Mouse (Mus musculus) liver, embryonic 14.5 days (tissue): ENCODE results near the gene Nfasc. TPM values are rescaled to one million over a fixed set of nuclear protein-coding genes. Genes with fewer than 3 reads are reported as not detected.

ENCODE experiments used
- ATAC-seq: fragments of 200-750 bp; cut with Nextera tagmentation; 2 replicates; pipeline ENCODE4 v1.8.0; 2017; ENCODE audit warnings: moderate number of reproducible peaks, mild to moderate bottlenecking, moderate library complexity; ENCODE audit not compliant: insufficient read depth
- DNase-seq, 3 experiments: peaks; one replicate each; pipeline ENCODE4 v3.0.0-alpha.2; 2012 to 2013; ENCODE audit warnings: low read depth in 3 of 3, low spot score in 3 of 3
- H3K27ac ChIP-seq: fragments of 300-500 bp; sonication (generic); 2 replicates; pipeline ENCODE4 v1.5.1; 2014; ENCODE audit warnings: moderate library complexity, mild to moderate bottlenecking, control low read depth, inconsistent platforms
- H3K27me3 ChIP-seq: fragments of 300-500 bp; sonication (generic); 2 replicates; pipeline ENCODE4 v1.6.1; 2014; ENCODE audit warnings: mild to moderate bottlenecking, low read length, moderate library complexity; ENCODE audit not compliant: control insufficient read depth, insufficient read depth
- H3K36me3 ChIP-seq: fragments of 300-500 bp; sonication (generic); replicated peaks from 2 replicates; pipeline ENCODE4 v1.6.1; 2014; ENCODE audit warnings: low read depth; ENCODE audit not compliant: control insufficient read depth, insufficient read depth
- H3K4me1 ChIP-seq, 2 experiments: fragments of 200-500 bp in 1 of 2; fragments of 300-500 bp in 1 of 2; sonication (generic) in 1 of 2; replicated peaks; 2 replicates each; pipeline ENCODE4 v1.6.1; 2012 to 2014; ENCODE audit warnings: antibody characterized with exemption in 1 of 2, inconsistent platforms in 1 of 2, low read length in 1 of 2; ENCODE audit not compliant: control insufficient read depth in 2 of 2, insufficient read depth in 2 of 2
- H3K4me2 ChIP-seq: fragments of 300-500 bp; sonication (generic); 2 replicates; pipeline ENCODE4 v1.6.1; 2014; ENCODE audit warnings: low read depth, mild to moderate bottlenecking, control low read depth, moderate library complexity
- H3K4me3 ChIP-seq, 2 experiments: fragments of 200-500 bp in 1 of 2; fragments of 300-500 bp in 1 of 2; sonication (generic) in 1 of 2; 2 replicates each; pipeline ENCODE4 v1.5.1; 2012 to 2014; ENCODE audit warnings: low read depth in 2 of 2, low read length in 2 of 2, mild to moderate bottlenecking in 2 of 2, control low read depth in 1 of 2, inconsistent platforms in 1 of 2, moderate library complexity in 1 of 2; ENCODE audit not compliant: insufficient read depth in 1 of 2
- H3K9ac ChIP-seq: fragments of 300-500 bp; sonication (generic); replicated peaks from 2 replicates; pipeline ENCODE4 v1.6.1; 2014; ENCODE audit warnings: mild to moderate bottlenecking, control low read depth, moderate library complexity
- H3K9me3 ChIP-seq: fragments of 300-500 bp; sonication (generic); 2 replicates; pipeline ENCODE4 v1.6.1; 2016; ENCODE audit warnings: low read length, mixed read lengths; ENCODE audit not compliant: control insufficient read depth
- CTCF ChIP-seq: IDR thresholded peaks from 2 replicates; pipeline ENCODE4 v1.5.1; 2016; ENCODE audit warnings: antibody characterized with exemption, low read depth, control low read depth
- EP300 ChIP-seq: IDR thresholded peaks from 2 replicates; pipeline ENCODE4 v1.6.1; 2016; ENCODE audit warnings: antibody characterized with exemption, low read depth
- WGBS: fragments of 180-500 bp; shearing (Covaris S2); extraction: QIAGEN DNeasy Blood & Tissue Kit; methylation state at CpG from one replicate; pipeline ENCODE4 v1.1.7; 2014; ENCODE audit not compliant: insufficient replicate concordance; 5-methylcytosine and 5-hydroxymethylcytosine counted together
- polyA plus RNA-seq, 2 experiments: library from polyadenylated mRNA; depleted of rRNA in 1 of 2; stranded (reverse) in 1 of 2; unstranded in 1 of 2; fragments of >200 nt; fragmentation: Nextera tagmentation in 1 of 2; extraction: Ambion mirVana in 1 of 2; gene quantifications; 2 replicates each; pipeline versions ENCODE4 v1.2.1 to v1.2.3; 2012 to 2014

The Nfasc gene
- polyA plus RNA-seq, 2 experiments: 0.01 to 0.05 TPM

DNA sequence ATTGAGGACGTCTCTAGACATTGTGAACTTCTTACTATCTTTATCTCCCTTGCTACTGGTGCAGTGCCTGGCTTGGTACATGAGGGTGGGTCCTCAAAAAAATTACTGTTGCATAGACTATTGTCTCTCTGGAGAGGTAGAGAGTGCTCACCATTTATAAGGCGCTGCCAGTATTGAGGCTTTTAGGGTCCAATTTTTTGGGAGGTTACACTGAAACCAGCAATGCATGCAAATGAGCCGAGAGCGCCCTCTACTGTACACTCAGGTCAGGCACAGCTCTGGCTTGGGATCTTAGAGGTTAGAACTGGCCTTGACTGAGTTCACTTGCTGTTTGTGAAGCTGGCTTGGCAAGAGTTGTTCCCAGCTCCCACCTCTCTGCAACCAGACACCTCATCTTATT is 147.0 kb downstream of the Nfasc start:
- Histone ChIP-seq H3K27ac (no peak overlapping the region), H3K4me2 (no peak overlapping the region), H3K27me3 (no peaks in the 10 kb centered on the region), H3K9me3 (no peaks in the 10 kb centered on the region), H3K9ac (no peak overlapping the region), H3K36me3 (no peaks in the 10 kb centered on the region), H3K4me1 (no peaks in the 10 kb centered on the region), H3K4me3 (no peak overlapping the region)
- 9% methylated on average over 4 of the region's 4 CpGs for WGBS
- no peak for ATAC-seq
- peak; percentile 82 for TF ChIP-seq CTCF
- no peak for TF ChIP-seq EP300
- DNase-seq: peak in 2 of 3 experiments; percentile 4 to 17

DNA sequence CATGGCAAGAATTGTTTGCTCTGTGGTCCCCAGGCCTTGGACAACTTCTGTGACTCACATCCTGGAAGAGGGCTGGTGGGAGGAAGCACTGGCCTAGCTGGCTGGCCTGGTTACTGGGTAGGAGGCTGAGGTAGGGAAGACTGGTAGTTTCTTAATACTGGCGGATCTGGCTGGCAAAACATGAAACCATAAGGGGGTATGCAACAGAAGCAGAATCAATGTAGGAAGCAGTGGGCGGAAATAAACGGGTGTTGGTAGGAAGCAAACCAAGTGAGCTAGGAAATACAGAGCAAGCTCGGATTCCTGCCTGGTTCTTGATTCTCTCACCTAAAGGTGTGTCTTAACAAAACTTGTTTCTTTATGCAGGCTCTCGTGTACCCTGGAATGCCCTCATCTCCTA is 149.5 kb downstream of the Nfasc start:
- Histone ChIP-seq H3K9me3 (no peaks in the 10 kb centered on the region), H3K4me1 (no peaks in the 10 kb centered on the region), H3K4me3 (no peak overlapping the region), H3K27ac (no peak overlapping the region), H3K9ac (no peak overlapping the region), H3K27me3 (no peaks in the 10 kb centered on the region), H3K4me2 (no peak overlapping the region), H3K36me3 (no peaks in the 10 kb centered on the region)
- no peak for TF ChIP-seq CTCF
- TF ChIP-seq EP300: no peak
- 50% methylated on average over 5 of the region's 5 CpGs for WGBS
- DNase-seq: no peak
- no peak for ATAC-seq

DNA sequence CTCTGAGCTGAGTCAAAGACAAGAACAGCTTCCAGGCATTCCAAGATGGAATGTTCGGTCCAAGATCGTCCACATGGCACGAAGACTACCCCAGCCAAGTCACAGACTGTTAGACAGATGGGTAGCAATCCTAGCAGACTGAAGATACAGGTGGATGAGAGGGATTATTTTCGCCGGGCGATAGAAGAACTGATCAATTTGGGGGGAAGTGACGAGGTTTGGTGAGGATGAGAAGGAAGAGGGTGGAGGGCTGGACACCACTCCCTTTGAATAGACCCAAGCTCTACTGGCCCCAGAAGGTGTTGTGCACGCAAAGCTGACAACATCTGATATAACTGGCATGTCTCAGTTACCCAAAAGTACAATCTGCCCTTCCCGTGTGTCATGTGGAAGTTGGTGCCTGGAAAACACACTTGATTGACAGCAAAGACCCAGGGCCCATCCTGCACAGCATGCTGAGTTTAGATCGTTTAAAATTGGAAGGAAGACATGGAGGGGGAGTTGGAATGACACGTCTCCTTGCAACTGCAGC is 150.1 kb downstream of the Nfasc start:
- Histone ChIP-seq H3K9ac (no peak overlapping the region), H3K4me2 (no peak overlapping the region), H3K9me3 (no peaks in the 10 kb centered on the region), H3K27ac (no peak overlapping the region), H3K27me3 (no peaks in the 10 kb centered on the region), H3K4me3 (no peak overlapping the region), H3K36me3 (no peaks in the 10 kb centered on the region), H3K4me1 (no peaks in the 10 kb centered on the region)
- 48% methylated on average over 11 of the region's 11 CpGs for WGBS
- DNase-seq: no peak
- TF ChIP-seq EP300 (no peak), CTCF (no peak)
- ATAC-seq: no peak

DNA sequence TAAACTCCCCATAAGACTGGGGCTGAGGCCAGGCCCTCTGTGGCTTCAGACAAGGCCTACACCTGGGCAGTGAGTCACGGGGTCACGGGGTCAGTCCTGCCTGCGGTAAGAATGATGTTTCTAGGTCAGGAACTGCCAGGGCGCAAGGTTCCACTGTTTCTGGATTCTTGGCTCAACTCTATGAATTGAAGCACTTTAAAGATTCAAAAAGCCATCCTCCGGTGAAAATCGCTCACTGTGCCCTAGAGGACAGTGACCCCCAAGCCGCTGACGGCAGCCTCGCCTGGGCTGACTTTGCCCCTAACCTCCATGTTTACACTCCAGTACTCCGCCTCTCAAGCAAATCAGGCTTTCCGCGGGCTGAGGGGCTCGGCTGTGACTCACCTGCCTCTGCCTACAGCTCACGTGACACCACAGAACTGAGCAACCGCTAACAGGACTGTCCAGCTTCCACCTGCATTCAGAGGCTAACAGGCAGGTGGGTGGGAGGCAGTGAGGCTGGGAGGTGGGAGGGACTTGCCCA is 154.9 kb downstream of the Nfasc start:
- ATAC-seq (no peak), DNase-seq (peak in 1 of 3 experiments; percentile 6)
- no peaks in the 10 kb centered on the region for H3K4me1 ChIP-seq
- TF ChIP-seq CTCF (no peak), EP300 (no peak)
- no peak overlapping the region for H3K9ac ChIP-seq
- no peak overlapping the region for H3K27ac ChIP-seq
- H3K27me3 ChIP-seq: no peaks in the 10 kb centered on the region
- no peak overlapping the region for H3K4me3 ChIP-seq
- no peak overlapping the region for H3K4me2 ChIP-seq
- no peaks in the 10 kb centered on the region for H3K9me3 ChIP-seq
- WGBS: 52% methylated on average over 15 of the region's 15 CpGs
- H3K36me3 ChIP-seq: no peaks in the 10 kb centered on the region

DNA sequence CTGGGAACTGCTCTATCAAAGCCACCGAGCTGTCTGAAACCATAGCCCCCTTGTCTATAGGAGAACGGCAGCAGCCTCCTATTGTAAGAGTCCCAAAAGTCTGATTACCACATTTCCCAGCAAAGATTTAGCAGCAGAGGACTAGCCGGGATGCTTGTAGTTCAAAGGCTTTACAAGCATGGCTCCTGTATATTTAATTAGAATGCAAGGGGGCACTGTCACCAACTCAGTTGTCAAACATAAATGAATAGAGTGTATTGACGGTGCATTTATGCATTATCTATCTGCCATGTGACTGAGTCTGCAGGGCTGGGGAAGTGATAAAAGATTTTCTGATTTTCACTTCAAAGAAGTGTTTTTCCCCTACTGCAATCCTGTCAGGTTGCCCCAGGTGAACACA is 156.2 kb downstream of the Nfasc start:
- DNase-seq (no peak), ATAC-seq (no peak)
- Histone ChIP-seq H3K4me1 (no peaks in the 10 kb centered on the region), H3K9me3 (no peaks in the 10 kb centered on the region), H3K4me2 (no peak overlapping the region), H3K4me3 (no peak overlapping the region), H3K9ac (no peak overlapping the region), H3K27me3 (no peaks in the 10 kb centered on the region), H3K27ac (no peak overlapping the region), H3K36me3 (no peaks in the 10 kb centered on the region)
- no peak for TF ChIP-seq CTCF
- no peak for TF ChIP-seq EP300
- WGBS: 61% methylated on average over 4 of the region's 4 CpGs
